Mouse (Mus musculus) cerebellum, postnatal 14 days (tissue): ENCODE data around the gene Adgre5.

Experiments used
- DNase-seq, 2 experiments: peaks; one replicate each; pipeline ENCODE4 v3.0.0; 2021; ENCODE audit warnings: mixed read lengths in 2 of 2

Adgre5 gene

DNA sequence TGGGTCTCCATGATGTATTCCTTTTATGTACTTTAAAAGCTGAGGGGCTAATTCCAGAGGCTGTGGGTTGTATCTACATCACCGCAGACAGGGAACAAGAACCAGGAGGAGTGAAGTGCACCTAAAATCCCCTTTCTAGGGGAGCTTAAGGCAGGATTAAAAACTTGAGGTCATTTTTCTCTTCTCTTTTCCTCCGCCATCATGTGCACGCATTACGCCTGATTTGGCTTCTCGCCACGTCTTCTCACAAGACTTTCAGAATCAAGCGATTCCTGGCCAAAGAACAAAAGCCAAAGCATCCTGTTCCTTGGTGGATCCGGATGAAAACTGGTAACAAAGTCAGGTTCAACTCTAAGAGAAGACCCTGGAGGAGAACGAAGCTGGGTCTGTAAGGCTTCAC lies 8.1 kb upstream of the Adgre5 start:
- peak; percentile 8 to 31 for DNase-seq

DNA sequence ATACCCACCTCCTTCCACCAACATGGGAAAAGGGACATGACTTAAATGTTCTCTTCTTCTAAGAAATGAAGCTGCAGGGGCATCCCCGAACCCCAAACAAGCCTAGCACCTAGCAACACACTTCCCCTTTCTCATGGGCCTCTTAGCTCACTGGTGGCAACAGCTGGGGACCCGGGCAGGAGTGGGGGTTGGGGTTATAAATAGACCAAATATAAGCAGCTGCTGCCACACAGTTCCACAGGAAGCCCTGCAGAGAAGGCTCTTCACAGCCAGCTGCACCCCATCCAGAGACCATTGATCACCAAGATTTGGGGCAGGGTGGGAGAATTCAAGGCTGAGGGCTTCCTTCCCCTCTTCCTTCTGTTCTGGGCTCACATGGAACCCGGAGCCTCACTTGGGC lies 7.6 kb upstream of the Adgre5 start:
- no peak for DNase-seq

- DNase-seq: peak; percentile 36 to 55
These were observed 6.7 kb upstream of the Adgre5 start for GRCm38 (mm10) chr8:83747661-83748346.

DNA sequence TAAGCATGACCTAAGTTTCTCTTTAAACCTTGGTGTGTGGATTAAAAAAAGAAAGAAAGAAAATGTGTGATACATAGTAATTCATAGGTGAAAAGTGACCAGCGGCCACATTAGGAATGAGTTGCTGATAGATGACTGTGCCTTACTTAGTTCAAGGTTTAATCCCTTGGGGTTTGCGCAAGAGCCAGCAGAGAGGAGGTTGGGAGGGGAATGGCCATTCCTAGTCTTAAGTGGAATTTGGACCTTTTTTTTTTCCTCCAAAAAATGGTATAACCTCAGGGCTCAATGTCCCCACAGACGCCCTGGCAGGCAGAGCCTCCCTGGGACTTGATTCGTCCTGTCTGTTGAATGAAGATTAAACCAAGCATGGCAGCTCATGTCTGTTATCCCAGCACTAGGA lies 2.9 kb upstream of the Adgre5 start:
- DNase-seq: no peak

GRCm38 (mm10) chr8:83742968-83743367 lies 1.8 kb upstream of the Adgre5 start:
- DNase-seq: no peak

DNA sequence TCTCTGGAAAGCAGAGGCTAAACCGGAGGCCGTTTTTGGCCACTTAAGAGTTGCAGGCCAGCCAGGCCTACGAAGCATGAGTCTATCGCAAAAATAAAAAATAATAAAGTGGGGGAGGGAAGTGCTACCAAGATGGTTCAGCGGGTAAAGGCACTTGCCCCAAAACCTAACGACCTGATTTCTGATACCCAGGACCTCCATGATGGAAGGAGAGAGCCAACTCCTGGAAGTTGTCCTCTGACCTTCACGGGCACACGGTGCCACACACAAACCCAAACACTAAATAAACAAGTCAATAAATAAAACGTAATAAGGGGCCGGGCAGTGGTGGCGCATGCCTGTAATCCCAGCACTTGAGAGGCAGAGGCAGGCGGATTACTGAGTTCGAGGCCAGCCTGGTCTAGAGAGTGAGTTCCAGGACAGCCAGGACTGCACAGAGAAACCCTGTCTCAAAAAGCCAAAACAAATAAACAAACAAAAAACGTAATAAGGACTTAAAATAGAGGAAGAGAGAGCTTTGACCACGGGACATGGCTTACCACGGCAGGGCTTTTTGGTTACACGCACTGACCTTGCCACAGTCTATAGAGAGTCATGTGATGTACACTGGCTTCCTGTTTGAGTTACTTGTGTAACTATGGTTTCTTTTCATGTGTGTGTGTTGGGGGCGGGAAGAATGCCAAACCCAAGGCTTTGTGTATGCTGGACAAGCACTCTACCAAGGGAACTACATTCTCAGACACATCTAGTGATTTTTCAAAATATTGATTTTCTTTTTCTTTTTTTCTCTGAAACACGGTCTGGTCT lies 926 bp upstream of the Adgre5 start:
- no peak for DNase-seq

DNA sequence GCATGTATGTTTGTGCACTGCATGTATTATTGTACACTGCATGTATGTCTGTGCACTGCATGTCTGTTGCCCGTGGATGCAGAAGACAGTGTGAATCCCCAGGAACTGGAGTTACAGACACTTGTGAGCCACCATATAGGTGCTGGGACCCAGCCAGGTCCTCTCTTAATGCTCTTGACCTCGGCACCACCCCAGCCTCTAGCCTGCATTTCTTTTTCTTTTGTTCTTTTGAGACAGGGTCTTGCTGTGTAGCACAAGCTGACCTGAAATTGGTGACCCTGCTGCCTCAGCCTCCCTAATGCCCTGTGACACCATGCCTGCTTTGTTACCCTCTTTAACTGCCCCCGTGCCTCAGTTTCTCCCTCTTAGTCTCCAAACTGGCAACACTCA lies 545 bp downstream of the Adgre5 start:
- no peak for DNase-seq

DNA sequence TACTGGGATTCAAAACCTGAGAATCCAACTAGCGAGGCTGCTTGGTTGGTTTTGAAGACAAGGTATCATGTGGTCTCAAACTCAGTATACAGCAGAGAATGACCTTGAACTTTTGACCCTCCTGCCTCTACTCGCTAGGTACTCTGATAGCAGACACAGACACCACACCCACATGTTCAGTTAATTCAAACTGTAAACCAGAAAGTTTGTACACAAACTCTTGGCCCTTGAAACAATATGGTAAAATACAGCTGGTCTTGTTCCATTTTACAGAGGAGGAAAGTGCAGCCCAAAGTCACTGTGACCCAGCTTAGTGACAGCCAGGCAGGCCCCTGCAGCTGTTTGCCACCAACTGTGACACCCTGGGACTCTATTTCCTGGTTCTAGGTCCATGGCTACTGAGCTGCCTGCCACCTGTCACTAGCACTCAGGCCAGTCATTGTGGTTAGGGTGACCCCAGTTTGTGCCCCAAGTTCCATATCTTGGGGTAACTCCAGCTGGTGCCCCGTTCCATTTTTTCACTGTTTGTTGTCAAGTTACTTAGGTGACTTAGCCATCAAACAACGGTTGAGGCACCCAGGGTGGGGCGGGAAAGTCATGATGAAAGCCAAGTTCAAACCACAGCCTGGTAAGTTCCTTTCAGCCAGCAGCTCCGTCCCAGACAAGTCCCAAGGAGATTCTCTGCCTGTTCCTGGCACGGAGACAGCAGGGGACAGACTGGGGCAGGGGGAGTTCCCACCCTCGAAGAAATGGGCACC lies 1.2 kb downstream of the Adgre5 start:
- DNase-seq: no peak

GRCm38 (mm10) chr8:83738949-83739710 lies 2.0 kb downstream of the Adgre5 start:
- DNase-seq: no peak

DNA sequence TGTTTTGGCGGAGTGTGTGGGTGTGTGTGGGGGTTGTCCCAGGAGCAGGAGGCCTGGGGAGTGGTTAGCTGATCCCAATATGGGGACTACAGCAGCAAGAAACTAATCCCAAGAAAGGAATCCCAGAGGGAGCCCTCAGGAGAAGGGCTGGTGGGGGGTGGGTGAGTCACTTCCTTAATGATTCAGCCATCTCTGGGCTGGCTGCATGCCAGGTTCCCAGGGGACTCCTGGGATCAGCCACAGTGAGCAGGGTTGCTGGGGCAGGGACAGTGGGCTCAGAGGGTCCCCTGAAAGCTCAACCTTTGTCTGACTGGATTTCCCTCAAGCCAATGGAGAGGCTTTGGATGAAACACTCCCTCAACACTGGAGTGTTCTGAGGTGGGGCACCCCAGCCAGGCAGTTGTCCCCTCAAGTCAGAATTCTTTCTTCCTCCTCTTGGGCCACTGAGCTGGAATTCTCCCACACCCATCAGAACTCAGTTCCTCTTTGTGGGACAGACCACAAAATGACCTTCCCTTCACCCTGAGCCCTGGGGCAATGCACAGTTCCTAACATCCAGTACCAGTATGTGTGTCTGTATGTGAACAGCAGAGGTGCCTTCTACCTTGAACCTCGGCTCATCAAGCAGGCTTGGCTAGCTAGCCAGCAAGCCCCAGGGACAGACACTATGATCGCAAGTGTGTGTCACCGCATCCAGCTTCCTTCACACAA lies 3.1 kb downstream of the Adgre5 start:
- DNase-seq: no peak

- no peak for DNase-seq
These were observed 3.8 kb downstream of the Adgre5 start for GRCm38 (mm10) chr8:83737346-83737745.

GRCm38 (mm10) chr8:83736681-83737080 lies 4.4 kb downstream of the Adgre5 start:
- DNase-seq: no peak

- no peak for DNase-seq
These were observed 8.2 kb downstream of the Adgre5 start for GRCm38 (mm10) chr8:83732919-83733318.

DNA sequence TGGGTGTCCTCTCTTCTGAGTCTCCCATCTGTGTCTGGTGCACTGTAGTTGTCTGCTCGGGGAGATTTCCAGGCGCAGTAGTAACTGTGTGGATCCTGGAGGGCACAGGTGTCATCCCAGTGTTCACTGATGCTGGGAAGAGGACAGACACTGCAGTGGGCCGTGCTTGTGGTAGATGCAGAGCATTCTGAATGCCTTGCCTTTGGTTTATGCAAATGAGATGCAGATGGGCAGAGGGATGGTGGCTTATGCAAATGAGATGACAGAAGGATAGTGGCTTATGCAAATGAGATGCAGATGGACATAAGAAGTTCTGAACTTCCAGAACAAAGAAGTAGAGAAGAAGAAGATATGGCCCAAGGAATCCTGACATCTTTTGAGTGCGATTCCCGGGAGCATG lies 9.2 kb downstream of the Adgre5 start:
- no peak for DNase-seq

- peak in 1 of 2 experiments; percentile 57 for DNase-seq
These were observed 11.9 kb downstream of the Adgre5 start for GRCm38 (mm10) chr8:83729009-83729807.

- DNase-seq: no peak
These were observed 15.5 kb downstream of the Adgre5 start for GRCm38 (mm10) chr8:83725521-83726102.

DNA sequence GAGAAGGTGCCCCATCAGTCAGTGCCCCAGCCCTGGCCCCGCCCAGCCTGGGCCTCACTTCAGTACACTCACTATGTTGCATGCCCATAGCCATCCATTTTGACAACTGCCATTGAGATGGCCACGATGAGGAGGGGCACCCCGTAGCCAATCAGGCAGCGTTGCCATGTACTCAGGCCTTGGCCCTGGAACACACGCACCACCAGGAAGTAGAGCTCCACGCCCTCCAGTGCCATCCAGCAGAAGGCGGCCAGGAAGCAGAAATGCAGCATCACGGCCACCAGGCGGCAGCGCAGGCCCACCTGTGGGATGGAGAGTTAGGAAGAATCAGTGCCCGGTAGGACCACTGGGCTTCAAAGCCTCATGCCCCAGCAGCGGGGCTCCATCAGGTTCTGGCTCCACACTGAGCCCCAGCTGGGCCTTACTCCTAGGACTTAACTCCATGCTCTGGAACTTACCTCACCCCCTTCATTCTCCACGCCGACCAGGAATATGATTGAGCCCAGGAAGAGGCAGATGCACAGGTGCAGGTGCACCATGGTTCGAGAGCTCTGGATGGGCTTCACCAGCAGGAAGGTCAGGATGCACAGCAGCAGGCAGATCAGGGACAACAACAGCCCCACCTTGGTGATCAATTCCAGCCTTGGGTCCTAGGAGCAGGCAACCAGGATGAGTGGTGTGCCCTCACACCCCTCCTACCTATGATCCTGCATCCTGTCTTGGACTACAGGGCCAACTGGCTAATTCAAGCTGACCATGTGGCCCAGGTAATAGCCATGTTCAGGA lies 16.2 kb downstream of the Adgre5 start:
- peak; percentile 87 to 93 for DNase-seq

GRCm38 (mm10) chr8:83723447-83724083 lies 17.6 kb downstream of the Adgre5 start:
- no peak for DNase-seq

DNA sequence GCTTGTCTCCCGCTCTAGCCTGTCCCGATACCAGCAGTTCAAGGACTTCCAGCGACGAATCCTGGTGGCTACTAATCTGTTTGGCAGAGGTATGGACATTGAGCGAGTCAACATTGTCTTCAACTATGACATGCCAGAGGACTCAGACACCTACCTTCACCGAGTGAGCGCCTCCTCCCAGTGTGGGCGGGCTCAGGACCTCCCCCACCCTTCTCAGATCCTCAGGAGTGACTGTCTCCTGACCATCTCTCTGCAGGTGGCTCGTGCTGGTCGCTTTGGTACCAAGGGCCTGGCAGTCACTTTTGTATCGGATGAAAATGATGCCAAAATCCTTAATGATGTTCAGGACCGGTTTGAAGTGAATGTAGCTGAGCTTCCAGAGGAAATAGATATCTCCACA lies 18.5 kb downstream of the Adgre5 start:
- DNase-seq: no peak
